Mouse (Mus musculus) embryo, embryonic 10 days (tissue): ENCODE measurements around the gene Dusp7.

Source experiments
- DNase-seq: peaks from one replicate; pipeline ENCODE4 v3.0.0-alpha.2; 2015; ENCODE audit warnings: low spot score

Gene Dusp7

DNA sequence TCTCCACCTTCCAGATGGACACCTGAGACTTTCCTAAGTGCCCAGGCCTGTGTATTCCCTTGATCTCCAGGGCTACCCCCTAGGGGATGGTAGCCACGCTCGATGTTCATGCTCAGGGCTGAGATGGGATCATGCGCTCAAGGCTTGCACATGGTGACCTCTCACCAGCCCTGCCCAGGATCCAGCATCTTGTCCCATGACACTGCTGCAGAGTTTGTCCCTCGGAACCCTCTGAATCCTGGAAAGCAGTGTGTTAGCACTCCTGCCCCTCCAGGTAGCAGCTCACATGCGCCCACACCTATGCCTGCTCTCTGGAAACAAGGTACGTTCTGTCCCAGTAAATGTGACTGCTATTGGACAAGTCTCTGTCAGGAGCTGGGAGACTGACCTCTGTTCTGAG is 13.6 kb upstream of the Dusp7 start:
- no peak for DNase-seq

DNA sequence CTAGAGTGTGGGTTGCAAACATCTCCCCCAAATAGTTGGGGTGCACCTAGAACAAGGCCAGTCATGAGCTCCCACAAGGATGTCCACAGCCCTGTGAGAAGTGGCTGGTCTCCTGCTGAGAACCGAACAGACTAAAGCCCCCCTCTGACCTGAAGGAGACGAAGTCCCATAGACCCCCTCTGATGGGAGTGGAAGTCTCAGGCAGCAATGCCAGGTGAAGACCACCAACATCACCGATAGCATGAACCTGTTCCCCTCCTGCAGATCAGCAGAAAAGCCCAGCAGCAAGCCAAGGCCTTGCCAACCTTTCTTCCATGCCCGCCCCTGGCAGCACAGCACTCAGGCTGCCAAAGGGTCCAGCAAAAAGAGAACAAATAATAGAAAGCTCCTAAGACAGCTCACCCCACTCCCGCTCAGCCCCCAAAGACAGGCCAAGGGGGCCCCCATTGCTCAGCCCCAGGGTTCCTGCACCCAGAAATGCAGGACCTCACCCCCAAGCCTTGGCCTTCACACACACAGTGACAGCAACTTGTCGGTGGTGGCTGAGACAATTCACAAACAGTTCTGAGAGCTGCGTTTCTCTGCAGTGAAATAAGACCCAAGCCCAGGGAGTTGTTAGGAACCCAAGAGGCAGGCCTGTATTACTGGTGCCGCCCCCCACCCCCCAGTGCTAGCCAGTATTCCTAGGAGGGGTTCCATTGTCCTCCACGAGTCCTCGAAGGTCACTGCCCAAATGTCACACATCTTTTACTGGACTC is 13.0 kb upstream of the Dusp7 start:
- no peak for DNase-seq

DNA sequence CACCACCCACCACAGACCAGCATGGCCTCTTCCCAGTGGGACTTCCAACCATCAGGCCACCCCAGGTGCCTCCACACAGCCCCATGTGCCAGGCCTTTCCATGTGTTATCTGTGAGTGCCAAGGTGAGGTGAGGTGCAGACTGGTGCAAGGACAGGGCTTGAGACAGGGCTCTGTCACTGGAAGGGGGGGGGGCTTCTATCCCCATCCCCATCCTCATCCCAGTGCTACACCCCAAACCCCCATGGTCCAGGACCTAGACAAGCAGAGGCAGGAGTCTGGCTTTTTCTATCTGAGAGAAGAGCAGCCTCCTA is 12.5 kb upstream of the Dusp7 start:
- no peak for DNase-seq

DNA sequence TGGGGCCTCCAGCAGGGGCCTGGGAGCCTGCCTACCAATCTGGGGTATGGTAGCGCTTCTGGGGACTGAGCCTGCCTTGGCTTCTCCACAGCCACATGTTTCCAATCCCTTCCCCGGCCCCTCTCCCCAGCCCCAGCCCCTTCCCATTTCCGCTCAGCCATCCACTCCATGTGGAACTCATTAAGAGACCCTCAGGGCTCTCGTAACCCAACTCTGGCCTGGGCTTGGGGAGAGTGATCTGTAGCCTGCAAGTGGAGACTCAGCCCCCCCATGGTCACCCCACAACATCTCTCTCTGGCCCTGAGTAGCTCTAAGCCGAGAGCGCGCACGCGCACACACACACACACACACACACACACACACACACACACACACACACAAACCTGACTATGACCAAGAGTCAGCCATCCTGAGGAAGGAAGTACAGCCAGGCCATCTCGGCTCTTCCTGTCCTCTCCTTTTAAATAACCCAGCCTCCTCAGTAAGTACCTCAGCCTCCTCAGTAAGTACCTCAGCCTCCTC is 12.0 kb upstream of the Dusp7 start:
- peak; percentile 78 for DNase-seq

DNA sequence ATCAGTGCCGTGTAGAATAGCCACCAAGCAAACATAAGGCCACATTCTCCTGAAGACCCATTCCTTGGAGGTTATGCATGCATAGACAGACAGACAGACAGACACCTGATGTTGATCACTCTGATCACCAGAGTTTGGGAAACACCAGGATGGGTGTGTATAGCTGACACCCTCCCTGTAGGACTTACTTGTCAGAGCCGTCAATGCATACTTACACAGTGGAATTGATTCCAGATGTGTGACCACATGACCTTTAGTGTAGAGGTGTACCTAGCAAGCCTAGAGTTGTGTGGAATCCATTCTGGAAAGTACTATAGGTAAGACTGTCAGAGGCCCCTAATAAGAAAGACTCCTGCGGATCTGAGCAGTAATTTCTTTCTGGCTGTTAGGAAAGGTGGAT is 11.3 kb upstream of the Dusp7 start:
- DNase-seq, result peak; percentile 79

DNA sequence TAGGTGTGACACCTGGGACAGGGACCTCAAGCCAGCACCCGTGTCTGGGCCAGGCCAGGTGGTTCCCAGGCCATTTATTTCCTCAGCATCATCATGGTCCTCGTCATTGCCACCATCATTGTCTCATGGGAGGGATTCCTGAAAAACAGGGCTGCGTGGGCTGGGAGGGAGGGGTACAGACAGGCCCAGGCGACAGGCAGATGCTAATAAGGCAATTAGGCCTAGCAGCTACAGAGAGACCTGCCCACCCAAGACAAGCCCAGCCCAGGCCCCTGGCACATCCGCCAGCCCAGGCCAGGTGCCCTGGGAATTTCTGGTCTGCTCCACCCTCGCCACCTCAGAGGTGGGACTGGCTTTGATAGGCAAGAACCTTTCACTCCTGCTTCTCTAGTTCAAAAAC is 9.1 kb upstream of the Dusp7 start:
- DNase-seq, result no peak

DNA sequence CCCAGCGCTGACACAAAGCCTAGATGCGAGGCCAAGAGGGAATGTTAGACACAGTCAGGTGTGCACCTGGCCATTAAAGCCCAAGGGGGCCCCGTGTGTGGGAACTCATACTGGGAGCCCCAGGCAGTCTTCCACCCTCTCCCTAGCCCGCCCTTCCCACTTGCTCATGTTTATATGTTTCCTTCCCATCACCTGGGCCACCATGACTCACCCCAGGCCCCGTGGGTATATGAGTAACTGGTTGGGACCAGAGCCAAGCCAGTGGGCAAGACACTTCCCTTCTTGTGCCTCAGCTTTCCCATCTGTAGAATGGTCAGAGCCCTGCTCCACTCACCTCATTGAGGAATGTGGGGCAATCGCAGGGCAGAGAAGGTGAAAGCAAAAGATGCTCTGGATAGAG is 7.3 kb upstream of the Dusp7 start:
- DNase-seq, result no peak

DNA sequence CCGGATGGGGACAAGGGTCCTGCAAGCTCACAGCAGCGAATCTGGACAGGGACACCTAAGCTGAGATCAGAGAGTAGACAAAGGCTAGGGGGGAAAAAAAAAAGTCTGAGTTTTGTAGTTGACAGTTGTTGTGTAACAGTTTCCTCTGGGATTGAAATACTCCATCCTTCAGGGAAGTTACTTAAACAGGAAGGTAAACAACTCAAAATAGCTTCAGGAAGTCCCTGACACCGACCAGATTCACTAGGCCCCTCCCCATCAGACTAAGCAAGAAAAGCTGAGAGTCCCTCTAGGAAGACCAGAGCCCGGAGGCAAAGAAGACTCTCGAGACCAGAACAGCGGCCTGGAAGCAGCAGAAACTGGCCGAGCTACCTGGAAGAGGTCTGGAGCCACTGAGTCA is 3.1 kb upstream of the Dusp7 start:
- no peak for DNase-seq

DNA sequence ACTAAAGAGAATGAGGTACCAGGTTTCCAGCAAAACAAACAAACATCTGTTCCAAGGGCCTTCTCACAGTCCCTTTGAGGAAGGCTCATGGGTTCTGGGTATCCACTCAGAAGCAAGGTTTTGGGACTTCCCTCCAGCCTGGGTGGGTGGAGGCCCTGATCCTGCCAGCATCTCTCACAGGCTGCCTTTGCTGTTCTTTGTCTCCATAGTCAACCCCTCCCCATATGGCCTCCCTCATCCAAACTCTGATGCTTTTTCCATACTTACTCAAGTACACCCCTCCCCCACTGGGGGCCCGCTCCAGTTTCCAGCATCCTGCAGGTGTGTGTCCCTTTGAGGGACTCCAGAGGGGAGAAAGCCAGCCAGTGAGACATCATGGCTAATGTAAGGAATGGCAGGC is 2.2 kb upstream of the Dusp7 start:
- DNase-seq, result no peak

DNA sequence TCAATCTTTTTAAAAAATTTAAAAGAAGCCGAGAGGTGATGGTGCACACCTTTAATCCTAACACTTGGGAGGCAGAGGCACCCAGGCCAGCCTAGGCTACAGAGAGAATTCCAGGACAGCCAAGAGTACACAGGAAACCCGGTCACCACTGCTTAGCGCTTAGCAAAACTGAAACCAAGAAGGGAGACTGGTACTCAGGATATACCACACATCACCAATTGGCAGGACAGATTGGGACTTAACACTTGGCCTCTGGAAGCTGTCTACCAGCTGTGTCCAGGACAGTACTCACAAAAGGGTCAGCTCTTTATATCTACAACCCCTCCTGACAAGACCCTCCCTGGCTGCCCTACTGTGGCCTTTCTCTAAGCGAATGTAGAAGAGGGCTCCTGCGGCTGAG is 1.4 kb upstream of the Dusp7 start:
- DNase-seq, result no peak

DNA sequence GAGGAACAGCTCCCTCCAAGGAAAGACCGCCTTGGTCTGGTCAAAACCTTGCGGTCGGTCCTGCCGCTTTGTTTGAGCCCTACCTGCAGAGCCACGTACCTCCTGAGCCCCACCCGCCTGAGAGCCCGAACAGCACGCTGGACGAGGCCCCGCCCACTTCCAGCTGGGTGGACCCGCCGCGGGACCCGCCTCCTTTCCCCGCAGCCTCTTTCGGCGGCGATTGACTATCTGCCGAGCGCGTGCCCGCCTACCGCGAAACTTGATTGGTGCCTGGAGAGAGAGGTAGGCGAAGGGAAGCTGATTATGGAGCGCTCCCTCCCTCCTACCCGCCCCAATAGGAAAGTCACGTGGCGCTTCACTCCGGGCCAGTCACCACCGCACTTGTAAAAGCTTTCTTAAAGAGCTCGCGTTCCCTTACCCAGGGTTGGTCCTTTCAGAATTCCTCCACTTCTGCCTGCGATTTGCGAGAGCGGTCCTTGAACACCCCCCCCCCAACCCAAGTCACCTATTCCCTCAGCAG is 780 bp upstream of the Dusp7 start:
- peak; percentile 98 for DNase-seq

DNA sequence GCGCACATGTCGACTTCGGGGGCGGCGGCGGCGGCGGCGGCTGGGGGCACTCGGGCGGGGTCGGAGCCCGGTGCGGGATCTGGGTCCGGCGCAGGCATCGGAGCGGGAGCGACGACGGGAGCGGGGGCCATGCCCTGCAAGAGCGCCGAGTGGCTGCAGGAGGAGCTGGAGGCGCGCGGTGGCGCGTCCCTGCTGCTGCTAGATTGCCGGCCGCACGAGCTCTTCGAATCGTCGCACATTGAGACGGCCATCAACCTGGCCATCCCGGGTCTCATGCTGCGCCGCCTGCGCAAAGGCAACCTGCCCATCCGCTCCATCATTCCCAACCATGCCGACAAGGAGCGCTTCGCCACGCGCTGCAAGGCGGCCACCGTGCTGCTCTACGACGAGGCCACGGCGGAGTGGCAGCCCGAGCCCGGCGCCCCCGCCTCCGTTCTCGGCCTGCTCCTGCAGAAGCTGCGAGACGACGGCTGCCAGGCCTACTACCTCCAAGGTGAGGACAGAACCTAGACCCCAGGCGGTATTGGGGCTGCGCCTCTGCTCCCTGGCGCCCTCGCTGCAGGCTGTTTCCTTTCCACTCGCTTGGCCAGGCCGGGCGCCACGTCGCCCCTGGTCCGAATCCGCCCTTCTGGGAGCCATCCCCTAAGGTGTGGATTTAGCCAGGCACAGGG is 534 bp downstream of the Dusp7 start:
- DNase-seq, result peak; percentile 80

DNA sequence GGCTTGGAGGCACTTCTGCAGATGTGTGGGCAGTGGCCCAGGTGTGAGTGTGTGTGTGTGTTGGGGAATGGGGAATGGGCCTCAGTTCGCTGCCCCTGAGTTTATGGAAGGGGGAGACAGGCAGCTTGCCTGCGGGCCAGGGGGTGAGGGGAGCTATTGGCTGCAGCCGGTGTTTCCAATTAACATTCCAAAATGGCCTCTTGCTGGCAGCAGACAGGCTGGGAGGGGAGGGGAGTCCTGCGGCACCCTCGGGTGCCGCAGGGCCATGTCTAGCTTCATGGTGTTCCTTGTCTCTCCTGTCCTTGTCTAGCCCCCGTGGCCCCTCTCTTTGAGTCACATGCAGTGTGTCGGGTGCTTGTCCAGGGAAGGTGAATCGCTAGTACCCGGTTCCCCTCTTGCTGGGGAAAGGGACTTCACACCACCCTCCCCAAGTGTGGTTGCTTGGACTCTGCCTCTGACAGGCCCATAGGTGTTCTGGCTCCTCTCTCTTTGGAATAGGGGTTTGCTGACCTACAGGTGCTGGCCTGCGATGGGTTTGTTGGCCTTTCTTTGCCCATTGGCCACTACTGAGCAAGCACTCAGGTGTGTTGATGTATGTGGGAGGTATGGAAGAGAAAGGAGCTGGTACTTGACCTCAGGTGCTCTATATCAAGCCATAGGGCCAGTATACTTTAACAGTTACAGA is 1.5 kb downstream of the Dusp7 start:
- DNase-seq, result peak; percentile 54

DNA sequence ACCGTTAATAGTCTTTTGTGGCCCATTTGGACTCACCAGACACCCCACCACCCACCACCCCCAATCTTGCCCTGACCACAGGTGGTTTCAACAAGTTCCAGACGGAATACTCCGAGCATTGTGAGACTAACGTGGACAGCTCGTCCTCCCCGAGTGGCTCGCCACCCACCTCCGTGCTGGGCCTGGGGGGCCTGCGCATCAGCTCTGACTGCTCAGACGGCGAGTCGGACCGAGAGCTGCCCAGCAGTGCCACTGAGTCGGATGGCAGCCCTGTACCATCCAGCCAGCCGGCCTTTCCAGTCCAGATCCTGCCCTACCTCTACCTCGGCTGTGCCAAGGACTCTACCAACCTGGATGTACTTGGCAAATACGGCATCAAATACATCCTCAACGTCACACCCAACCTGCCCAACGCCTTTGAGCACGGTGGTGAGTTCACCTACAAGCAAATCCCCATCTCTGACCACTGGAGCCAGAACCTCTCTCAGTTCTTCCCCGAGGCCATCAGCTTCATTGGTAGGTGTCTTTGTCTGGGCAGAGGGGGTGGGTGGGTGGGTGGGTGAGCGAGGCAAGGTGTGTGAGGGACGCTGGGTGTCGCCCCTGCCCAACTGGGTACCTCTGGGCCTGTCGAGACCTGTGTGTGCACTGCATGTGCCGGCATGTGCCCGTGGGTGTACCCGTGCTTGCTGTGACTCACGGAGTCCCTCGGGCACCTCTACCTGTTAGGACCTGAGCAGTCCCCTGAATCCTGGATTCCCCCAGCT is 2.4 kb downstream of the Dusp7 start:
- DNase-seq, result no peak

DNA sequence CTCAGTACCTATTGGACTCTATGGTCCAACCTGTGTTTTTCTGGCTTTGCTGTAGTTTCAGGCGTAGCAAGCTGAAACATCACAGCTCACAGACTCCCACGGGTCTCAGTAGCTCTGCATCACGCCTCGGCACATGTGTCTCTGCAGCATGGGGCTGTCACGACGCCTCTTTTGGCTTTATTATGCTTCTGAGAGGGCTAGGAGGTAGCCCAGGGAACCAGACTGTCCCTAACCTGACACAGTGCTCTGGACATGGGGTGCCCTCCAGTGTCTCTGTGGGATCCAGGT is 2.9 kb downstream of the Dusp7 start:
- no peak for DNase-seq

DNA sequence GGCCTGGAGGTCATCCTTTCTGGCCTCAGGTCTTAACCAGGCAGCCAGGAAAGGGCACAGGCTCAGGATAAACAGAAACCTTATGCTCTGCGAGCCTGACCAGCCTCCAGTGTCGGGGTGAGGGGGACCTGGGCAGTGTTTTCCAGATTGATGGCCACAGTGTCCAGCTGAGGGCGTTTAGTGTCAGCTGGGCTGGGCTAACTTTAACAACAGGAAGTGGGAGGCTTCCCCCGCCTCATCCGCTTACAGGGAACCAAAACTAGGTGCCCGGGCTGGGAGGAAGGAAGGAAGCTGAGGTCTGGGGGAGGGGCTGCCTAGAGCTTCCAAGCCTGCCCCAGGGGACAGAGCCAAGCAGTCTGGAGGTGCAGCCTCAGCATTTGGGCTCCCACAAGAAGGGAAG is 3.3 kb downstream of the Dusp7 start:
- peak; percentile 83 for DNase-seq

DNA sequence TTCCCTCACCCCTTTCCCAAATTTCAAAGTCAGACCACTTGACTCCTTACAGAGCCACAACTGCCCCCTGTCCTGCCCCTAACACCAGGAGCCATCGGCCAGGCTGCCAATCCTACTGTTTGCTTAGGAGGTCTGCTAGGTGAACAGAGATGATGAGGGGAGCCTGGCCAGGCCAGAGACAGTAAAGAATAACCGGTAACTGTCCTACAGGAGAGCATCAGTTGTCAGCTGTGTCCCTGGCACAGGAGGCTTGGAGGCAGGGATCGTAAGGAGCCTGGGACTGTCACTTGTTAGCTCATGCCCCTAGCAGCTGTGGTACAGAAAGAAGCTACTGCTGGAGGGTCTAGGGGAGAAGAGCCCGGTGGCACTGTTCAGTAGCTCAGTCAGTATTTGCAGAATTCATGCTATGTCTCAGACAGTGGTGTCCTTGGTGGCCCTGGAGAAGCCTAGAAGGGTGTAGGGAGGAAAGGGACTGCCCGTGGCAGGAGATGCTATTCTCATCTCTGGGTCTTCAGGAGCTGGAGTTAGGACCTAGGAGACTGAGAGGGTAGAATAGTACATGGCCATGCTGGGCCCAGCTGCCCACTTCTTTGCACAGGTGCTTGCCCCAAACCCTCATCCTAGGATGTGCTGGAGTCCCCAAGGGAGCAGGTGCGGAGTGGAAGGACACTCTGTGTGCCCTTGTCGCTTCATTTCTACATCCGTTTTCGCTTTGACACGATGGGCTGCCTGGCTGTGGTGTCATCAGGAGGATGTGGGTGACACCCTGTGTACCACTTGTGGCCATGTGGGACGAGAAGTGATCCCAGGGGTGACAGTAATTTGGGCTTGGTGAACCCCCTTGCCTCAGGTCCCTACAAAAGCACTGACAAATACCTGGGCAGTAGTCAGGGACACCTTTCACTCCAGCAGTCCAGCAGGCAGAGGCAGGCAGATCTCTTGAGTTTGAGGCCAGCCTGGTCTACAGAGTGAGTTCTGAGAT is 4.3 kb downstream of the Dusp7 start:
- DNase-seq, result no peak

DNA sequence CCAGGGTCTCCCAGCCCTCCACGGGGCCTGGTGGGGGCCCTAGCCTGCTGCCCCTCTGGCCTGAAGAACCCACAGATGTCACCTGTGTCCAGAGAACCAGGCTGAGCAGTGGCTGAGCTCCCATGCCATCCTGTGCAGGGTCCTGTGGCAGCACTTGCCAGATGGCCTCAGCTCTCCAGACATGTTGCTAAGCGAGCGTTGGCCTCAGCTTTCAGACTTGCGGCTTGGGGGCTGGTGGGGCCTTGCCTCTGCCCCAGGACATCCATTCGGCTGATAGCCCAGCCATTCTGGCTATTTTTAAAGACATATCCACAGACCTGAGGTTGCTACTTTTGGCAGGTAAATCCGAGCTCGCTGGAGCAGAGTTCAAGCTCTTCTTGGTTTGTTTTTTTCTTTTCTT is 5.5 kb downstream of the Dusp7 start:
- DNase-seq, result no peak

DNA sequence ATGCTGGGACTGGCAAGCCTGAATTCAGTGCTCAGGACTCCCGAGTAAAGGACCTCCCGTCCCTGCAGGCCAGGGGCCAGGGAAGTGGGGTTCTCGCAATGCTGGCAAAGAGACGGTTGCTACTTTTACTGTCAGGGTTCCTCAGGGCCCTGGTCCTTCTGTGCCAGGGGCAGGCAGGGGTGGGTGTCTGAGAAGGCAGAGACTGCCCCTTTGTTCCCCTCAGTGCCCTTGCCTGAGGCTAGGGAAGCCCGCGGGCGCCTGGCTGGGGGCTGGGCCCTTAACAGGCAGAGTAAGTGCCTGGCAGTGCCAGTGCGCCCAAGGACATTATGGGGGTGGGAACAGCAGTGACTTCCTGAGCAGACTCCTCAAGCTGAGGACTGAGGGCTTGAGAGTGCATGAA is 8.8 kb downstream of the Dusp7 start:
- no peak for DNase-seq

DNA sequence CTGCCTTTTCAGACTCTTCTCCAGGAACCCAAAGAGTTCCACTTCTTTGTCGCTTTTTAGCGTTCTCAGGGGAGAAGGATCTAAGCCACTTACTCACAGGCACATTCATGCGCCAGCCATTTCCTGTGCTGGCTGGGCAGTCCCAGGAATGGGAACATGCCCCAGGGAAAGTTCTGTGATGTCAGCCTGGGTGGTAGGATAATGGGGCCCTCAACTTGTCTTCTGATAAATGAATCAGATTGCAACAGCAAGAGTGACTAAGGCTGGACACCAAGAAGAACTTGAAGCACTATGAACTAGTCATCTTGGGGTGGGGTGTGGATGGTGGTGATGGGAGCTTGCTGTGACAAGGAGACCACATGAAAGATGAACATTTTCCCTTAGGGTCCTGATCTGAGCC is 9.6 kb downstream of the Dusp7 start:
- no peak for DNase-seq

DNA sequence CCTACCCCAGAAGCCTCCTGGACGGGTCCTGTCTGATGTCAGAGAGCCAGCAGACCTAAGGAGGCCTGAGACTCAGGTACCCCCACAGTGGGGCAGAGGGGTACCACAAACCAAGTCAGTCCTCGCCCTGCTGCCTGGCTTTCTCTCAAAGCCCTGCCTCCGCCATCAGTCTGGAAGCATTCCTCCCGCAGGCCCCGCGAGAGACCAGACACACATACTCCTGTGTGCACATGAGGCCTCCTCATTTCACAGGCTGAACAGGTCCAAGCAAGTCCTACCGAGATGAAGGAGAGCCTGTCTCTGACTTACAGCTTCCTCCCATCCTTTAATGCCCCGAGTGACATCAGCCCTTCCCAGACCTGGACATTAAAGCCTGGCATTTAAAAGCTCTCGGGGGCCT is 10.3 kb downstream of the Dusp7 start:
- no peak for DNase-seq
